In the genomic region with DNA sequence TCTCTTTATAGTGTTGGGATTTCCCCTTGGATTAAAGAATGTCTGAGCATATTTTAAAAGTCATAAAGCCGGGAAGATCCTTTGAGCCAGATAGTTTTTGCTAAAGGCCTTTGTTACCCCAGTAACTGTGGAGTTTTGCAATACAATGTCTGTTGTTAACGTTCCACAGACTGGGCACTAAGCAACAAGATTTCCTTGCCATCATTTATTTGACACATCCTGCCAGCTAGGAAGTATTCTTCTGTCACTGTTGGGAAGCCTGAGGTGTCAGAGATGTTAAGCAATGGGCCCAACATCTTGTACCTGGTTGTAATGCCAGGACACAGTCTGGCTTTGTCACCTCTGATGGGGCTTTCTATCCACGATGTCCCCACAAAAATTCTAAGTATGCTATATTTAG, we compare ENCODE assay signal across 21 mouse cellular contexts. TPM values are rescaled to one million over a fixed set of nuclear protein-coding genes. Genes with fewer than 3 reads are reported as not detected.
"Had no signal": no experiment of that assay in that cellular context is flagged by ENCODE, and none has a peak within 500 bp of the region (broad histone marks: within the 10 kb centered on the region; RNA-seq: fewer than 3 reads in every experiment).

No protein-coding gene starts in this region.

- H3K27ac ChIP-seq: midbrain, embryonic 10.5 days; midbrain, embryonic 12.5 days; neural tube, embryonic 13.5 days; neural tube, embryonic 15.5 days had no signal

- H3K36me3 ChIP-seq: midbrain, embryonic 10.5 days; midbrain, embryonic 12.5 days; neural tube, embryonic 13.5 days; neural tube, embryonic 15.5 days had no signal

- H3K4me3 ChIP-seq: midbrain, embryonic 10.5 days; midbrain, embryonic 12.5 days; myocyte; neural tube, embryonic 13.5 days; neural tube, embryonic 15.5 days had no signal

- ATAC-seq: midbrain, embryonic 16.5 days had no signal

- H3K9ac ChIP-seq: lung, embryonic 14.5 days; midbrain, embryonic 12.5 days; neural tube, embryonic 13.5 days; neural tube, embryonic 15.5 days had no signal

- DNase-seq: lung, adult 18-20 months; lung, embryonic 14.5 days; lung, postnatal 10 days; lung, postnatal 4 days; midbrain, embryonic 14.5 days; retina, postnatal 1 day; right cerebral cortex, adult 18-20 months; right cerebral cortex, postnatal 25 days; right cerebral cortex, postnatal 4 days; spleen, adult 18-20 months; thymus, adult 18-20 months; thymus, postnatal 14 days; thymus, postnatal 36 days had no signal

- H3K9me3 ChIP-seq: midbrain, embryonic 10.5 days; midbrain, embryonic 12.5 days; neural tube, embryonic 13.5 days; neural tube, embryonic 15.5 days had no signal

- H3K4me1 ChIP-seq: midbrain, embryonic 10.5 days; midbrain, embryonic 12.5 days; neural tube, embryonic 13.5 days; neural tube, embryonic 15.5 days had no signal

- H3K27me3 ChIP-seq: midbrain, embryonic 12.5 days; neural tube, embryonic 13.5 days; neural tube, embryonic 15.5 days had no signal

- H3K4me2 ChIP-seq: lung, embryonic 14.5 days; midbrain, embryonic 12.5 days; neural tube, embryonic 13.5 days; neural tube, embryonic 15.5 days had no signal

RNA-seq across cellular contexts. Expression of gene Rgs13, which starts 33.7 kb away (rescaled TPM):
- polyA plus RNA-seq: lung, embryonic 14.5 days; myocyte had no signal

RNA-seq across cellular contexts. Expression of gene Rgs1, which starts 38.1 kb away (rescaled TPM):
- polyA plus RNA-seq: midbrain, embryonic 10.5 days; midbrain, embryonic 12.5 days; midbrain, embryonic 16.5 days; myocyte; neural tube, embryonic 11.5 days; neural tube, embryonic 13.5 days; neural tube, embryonic 15.5 days; stomach, embryonic 14.5 days had no signal
